Mouse (Mus musculus) olfactory bulb, adult 2 months (tissue): ENCODE measurements around the gene Slc5a10.

Source experiments
- CTCF ChIP-seq: fragments of 200-500 bp; IDR thresholded peaks from 2 replicates; pipeline ENCODE4 v1.5.1; 2012; ENCODE audit warnings: low read depth, mild to moderate bottlenecking, low read length, moderate library complexity; ENCODE audit not compliant: insufficient read depth
- POLR2A ChIP-seq: fragments of 200-500 bp; IDR thresholded peaks from 2 replicates; pipeline ENCODE4 v1.6.1; 2012; ENCODE audit warnings: mild to moderate bottlenecking, low read depth, low read length, moderate library complexity; ENCODE audit not compliant: insufficient read depth

- TF ChIP-seq CTCF (no peak), POLR2A (no peak)
Measured at GRCm38 (mm10) chr11:61657432-61657831, 63.2 kb downstream of the Slc5a10 start.
